In genomic region chr14:77825891-77826290, GRCm38 (mm10) we compare ENCODE assay signal across 23 mouse cellular contexts. TPM values are rescaled to one million over a fixed set of nuclear protein-coding genes. Genes with fewer than 3 reads are reported as not detected.
DNase-seq lines count a peak whose midpoint lies in the region; ATAC-seq and TF ChIP-seq lines count a peak whose summit lies in the region.
"Had no signal": no experiment of that assay in that cellular context is flagged by ENCODE, and none has a peak within 500 bp of the region (broad histone marks: within the 10 kb centered on the region; RNA-seq: fewer than 3 reads in every experiment).

No protein-coding gene starts in this region.

- H3K4me3 ChIP-seq in hindbrain, postnatal 0 days (ENCODE audit: low read length) = no peak overlapping the region
- no peak overlapping the region for H3K4me3 ChIP-seq in hindbrain, embryonic 14.5 days (replicated peaks; ENCODE audit: low read length)
- H3K4me3 ChIP-seq: embryonic facial prominence, embryonic 13.5 days; forebrain, embryonic 12.5 days; heart, adult 2 months; heart, embryonic 15.5 days; hindbrain, embryonic 10.5 days; hindbrain, embryonic 15.5 days had no signal

- DNase-seq in hindbrain, postnatal 0 days (ENCODE audit: low spot score) = peak; percentile 15
- no peak for DNase-seq in hindbrain, embryonic 14.5 days (ENCODE audit: low spot score)
- DNase-seq in retina, embryonic 14.5 days (ENCODE audit: low spot score) = peak; percentile 19
- DNase-seq in retina, postnatal 1 day = no peak
- peak; percentile 60 for DNase-seq in adrenal gland, postnatal 14 days
- no peak for DNase-seq in cerebellum, postnatal 14 days
- DNase-seq: cerebellum, adult 11 months; cerebellum, adult 8-10 months; cerebellum, postnatal 25 days; gastrocnemius, postnatal 10 days; heart, adult 2 months; heart, postnatal 14 days had no signal

- ATAC-seq in hindbrain, postnatal 0 days = 0 out of 2 replicates have a peak, but pooled peaks have one; percentile 27
- ATAC-seq in hindbrain, embryonic 14.5 days (ENCODE audit: low FRiP score) = no peak
- ATAC-seq: CD4-positive, CD25-positive, alpha-beta regulatory T cell, adult 4 months; forebrain, embryonic 16.5 days; inflammation-experienced regulatory T-cells, adult 6 months; intestine, postnatal 0 days had no signal

- H3K4me2 ChIP-seq in hindbrain, postnatal 0 days (ENCODE audit: low read depth, low read length) = no peak overlapping the region
- H3K4me2 ChIP-seq in hindbrain, embryonic 14.5 days (replicated peaks) = no peak overlapping the region
- H3K4me2 ChIP-seq: embryonic facial prominence, embryonic 13.5 days; forebrain, embryonic 12.5 days; heart, embryonic 11.5 days; heart, embryonic 15.5 days; hindbrain, embryonic 15.5 days had no signal

- no peaks in the 10 kb centered on the region for H3K27me3 ChIP-seq in hindbrain, postnatal 0 days (ENCODE audit: insufficient read depth, low read length)
- no peaks in the 10 kb centered on the region for H3K27me3 ChIP-seq in hindbrain, embryonic 14.5 days (ENCODE audit: control insufficient read depth, insufficient read depth, low read length)
- H3K27me3 ChIP-seq: embryonic facial prominence, embryonic 13.5 days; forebrain, embryonic 12.5 days; heart, embryonic 15.5 days; hindbrain, embryonic 15.5 days had no signal

- WGBS in hindbrain, postnatal 0 days = 44% methylated on average over 3 of the region's 3 CpGs
- 65% methylated on average over 3 of the region's 3 CpGs for WGBS in hindbrain, embryonic 14.5 days

- no peaks in the 10 kb centered on the region for H3K9me3 ChIP-seq in hindbrain, postnatal 0 days (ENCODE audit: low read length)
- no peaks in the 10 kb centered on the region for H3K9me3 ChIP-seq in hindbrain, embryonic 14.5 days (ENCODE audit: control insufficient read depth, low read length)
- H3K9me3 ChIP-seq: embryonic facial prominence, embryonic 13.5 days; forebrain, embryonic 12.5 days; G1E; heart, embryonic 15.5 days; hindbrain, embryonic 10.5 days; hindbrain, embryonic 15.5 days had no signal

- H3K36me3 ChIP-seq in hindbrain, postnatal 0 days (ENCODE audit: insufficient read depth, low read length) = no peaks in the 10 kb centered on the region
- H3K36me3 ChIP-seq in hindbrain, embryonic 14.5 days (replicated peaks; ENCODE audit: control insufficient read depth, insufficient read depth) = no peaks in the 10 kb centered on the region
- H3K36me3 ChIP-seq: hindbrain, embryonic 15.5 days had no signal

- no peak for TF ChIP-seq CTCF in hindbrain, postnatal 0 days (IDR thresholded peaks at IDR 0.05; ENCODE audit: low read depth)

- H3K4me1 ChIP-seq in hindbrain, postnatal 0 days (ENCODE audit: insufficient read depth, low read length) = no peaks in the 10 kb centered on the region
- H3K4me1 ChIP-seq in hindbrain, embryonic 14.5 days (replicated peaks; ENCODE audit: control insufficient read depth, insufficient read depth, low read length) = no peaks in the 10 kb centered on the region; the same call in 1 of the 2 replicates
- H3K4me1 ChIP-seq: embryonic facial prominence, embryonic 13.5 days; hindbrain, embryonic 10.5 days; hindbrain, embryonic 15.5 days had no signal

- H3K27ac ChIP-seq in hindbrain, postnatal 0 days = no peak overlapping the region
- H3K27ac ChIP-seq in hindbrain, embryonic 14.5 days = no peak overlapping the region
- H3K27ac ChIP-seq: embryonic facial prominence, embryonic 13.5 days; forebrain, embryonic 12.5 days; heart, adult 2 months; heart, embryonic 15.5 days; hindbrain, embryonic 10.5 days; hindbrain, embryonic 15.5 days had no signal

- no peak overlapping the region for H3K9ac ChIP-seq in hindbrain, postnatal 0 days (replicated peaks; ENCODE audit: low read length)
- no peak overlapping the region for H3K9ac ChIP-seq in hindbrain, embryonic 14.5 days
- H3K9ac ChIP-seq: embryonic facial prominence, embryonic 13.5 days; forebrain, embryonic 12.5 days; heart, embryonic 15.5 days; hindbrain, embryonic 15.5 days had no signal

RNA-seq across cellular contexts. Expression of gene Dnajc15, which starts 49.0 kb away (rescaled TPM):
- 10.6 and 12.9 TPM in 2 replicates for total RNA-seq in hindbrain, postnatal 0 days (2014; rRNA removed)
- 93.9 and 98.8 TPM in 2 replicates for polyA plus RNA-seq in hindbrain, postnatal 0 days (2015; fragmentation: Nextera tagmentation; extraction: Ambion mirVana)
- polyA plus RNA-seq in hindbrain, embryonic 14.5 days (2014; fragmentation: Nextera tagmentation; extraction: Ambion mirVana) = 90.3 and 95.3 TPM in 2 replicates
- total RNA-seq in adrenal gland, postnatal 14 days (2021) = 460 and 483 TPM in 2 replicates

Comparison
In these comparisons a context has a peak if more than half of its experiments do, and no peak if none do; other contexts are left out.
1. DNase-seq: peak in hindbrain, postnatal 0 days (single experiment), retina, embryonic 14.5 days (single experiment) and adrenal gland, postnatal 14 days (single experiment); none in hindbrain, embryonic 14.5 days (single experiment), retina, postnatal 1 day (single experiment) and cerebellum, postnatal 14 days (0 of 2).
2. RNA of gene Dnajc15, which starts 49.0 kb away (total RNA-seq): 460 to 483 TPM in adrenal gland, postnatal 14 days; 10.6 to 12.9 TPM in hindbrain, postnatal 0 days; every median in the first group is over 10 times any median in the second.